Mouse (Mus musculus): ENCODE measurements at regions not wholly inside any gene's neighbourhood (a gene's known extent, or its start where the extent isn't known, plus 50 kb on each side); places are given as distances from the start of the nearest gene placed in this dataset.
A peak's percentile ranks its signal among the peaks of the same experiment; 100 is the strongest.

GRCm38 (mm10) chr16:24341736-24342135 lies 51.6 kb upstream of the Lpp start:
- no peak for DNase-seq (ENCODE audit: low spot score in 2 of 2)

GRCm38 (mm10) chr16:24340646-24341045 lies 52.7 kb upstream of the Lpp start:
- DNase-seq (ENCODE audit: low spot score in 2 of 2), result no peak

- DNase-seq (ENCODE audit: low spot score in 2 of 2), result peak in 1 of 2 experiments; percentile 31
Measured at GRCm38 (mm10) chr16:24339320-24340265, 53.7 kb upstream of the Lpp start.

- DNase-seq (ENCODE audit: low spot score in 2 of 2), result no peak
Measured at GRCm38 (mm10) chr16:24338404-24338803, 54.9 kb upstream of the Lpp start.

GRCm38 (mm10) chr16:24334389-24334788 lies 58.9 kb upstream of the Lpp start:
- no peak for DNase-seq (ENCODE audit: low spot score in 2 of 2)

- DNase-seq (ENCODE audit: low spot score in 2 of 2), result no peak
Measured at GRCm38 (mm10) chr16:24331446-24332020, 61.8 kb upstream of the Lpp start.

- no peak for DNase-seq (ENCODE audit: low spot score in 2 of 2)
Measured at GRCm38 (mm10) chr16:24326571-24326970, 66.7 kb upstream of the Lpp start.

GRCm38 (mm10) chr16:24326046-24326445 lies 67.3 kb upstream of the Lpp start:
- peak; percentile 61 to 78 for DNase-seq (ENCODE audit: low spot score in 2 of 2)

- no peak for DNase-seq (ENCODE audit: low spot score in 2 of 2)
Measured at GRCm38 (mm10) chr16:24324917-24325316, 68.4 kb upstream of the Lpp start.

- no peak for DNase-seq (ENCODE audit: low spot score in 2 of 2)
Measured at GRCm38 (mm10) chr16:24318723-24319437, 74.4 kb upstream of the Lpp start.

GRCm38 (mm10) chr16:24313544-24314326 lies 79.6 kb upstream of the Lpp start:
- no peak for DNase-seq (ENCODE audit: low spot score in 2 of 2)

GRCm38 (mm10) chr16:24305391-24305790 lies 87.9 kb upstream of the Lpp start:
- DNase-seq (ENCODE audit: low spot score in 2 of 2), result no peak

- no peak for DNase-seq (ENCODE audit: low spot score in 2 of 2)
Measured at GRCm38 (mm10) chr16:24296790-24297189, 96.5 kb upstream of the Lpp start.

GRCm38 (mm10) chr16:24295626-24296440 lies 97.5 kb upstream of the Lpp start:
- no peak for DNase-seq (ENCODE audit: low spot score in 2 of 2)

- no peak for DNase-seq (ENCODE audit: low spot score in 2 of 2)
Measured at GRCm38 (mm10) chr16:24284215-24284614, 109.1 kb upstream of the Lpp start.

GRCm38 (mm10) chr16:24282194-24282683 lies 111.1 kb upstream of the Lpp start:
- peak; percentile 90 to 94 for DNase-seq (ENCODE audit: low spot score in 2 of 2)

- no peak for DNase-seq (ENCODE audit: low spot score in 2 of 2)
Measured at GRCm38 (mm10) chr16:24281561-24281960, 111.7 kb upstream of the Lpp start.

- no peak for DNase-seq (ENCODE audit: low spot score in 2 of 2)
Measured at GRCm38 (mm10) chr16:24277857-24278256, 115.5 kb upstream of the Lpp start.

GRCm38 (mm10) chr16:24262701-24263100 lies 130.6 kb upstream of the Lpp start:
- no peak for DNase-seq (ENCODE audit: low spot score in 2 of 2)

- DNase-seq (ENCODE audit: low spot score in 2 of 2), result no peak
Measured at GRCm38 (mm10) chr16:24259711-24260230, 133.5 kb upstream of the Lpp start.

All from right cerebral cortex, postnatal 10 days (tissue).